Mouse (Mus musculus) C2C12 (cell line): ENCODE measurements around the gene Ttll1.

Experiments used
- CEBPB ChIP-seq: IDR thresholded peaks from one replicate; pipeline ENCODE4 v1.6.1; 2011; ENCODE audit warnings: low read depth, mild to moderate bottlenecking, control low read depth, moderate library complexity
- CTCF ChIP-seq: IDR thresholded peaks from one replicate; pipeline ENCODE4 v1.5.1; 2011; ENCODE audit not compliant: control insufficient read depth, insufficient read depth, insufficient read length
- FOSL1 ChIP-seq: IDR thresholded peaks from one replicate; pipeline ENCODE4 v1.8.0; 2011; ENCODE audit warnings: mild to moderate bottlenecking, low read length; ENCODE audit not compliant: poor library complexity, insufficient read depth, severe bottlenecking
- MAX ChIP-seq: IDR thresholded peaks from one replicate; pipeline ENCODE4 v1.6.1; 2011; ENCODE audit warnings: mild to moderate bottlenecking, control low read depth
- MYOD1 ChIP-seq: IDR thresholded peaks from one replicate; pipeline ENCODE4 v1.6.1; 2011; ENCODE audit warnings: low read depth; ENCODE audit not compliant: control insufficient read depth, insufficient read length
- MYOG ChIP-seq: IDR thresholded peaks from one replicate; pipeline ENCODE4 v1.6.1; 2011; ENCODE audit not compliant: control insufficient read depth, insufficient read length; ENCODE audit errors: extremely low read depth
- USF1 ChIP-seq: IDR thresholded peaks from one replicate; pipeline ENCODE4 v1.6.1; 2011; ENCODE audit warnings: low read depth, mild to moderate bottlenecking, control low read depth, moderate library complexity

GRCm38 (mm10) chr15:83464905-83465650, 45.6 kb downstream of the Ttll1 start:
- TF ChIP-seq CTCF (peak; percentile 7), FOSL1 (no peak), USF1 (no peak), MAX (no peak), CEBPB (no peak), MYOG (no peak), MYOD1 (no peak)
